Mouse (Mus musculus): ENCODE results near the gene Epha10. TPM values are rescaled to one million over a fixed set of nuclear protein-coding genes. Genes with fewer than 3 reads are reported as not detected.
"Not testable (repeated sequence)": the region's sequence is repeated elsewhere in the genome, so short reads cannot be mapped to it uniquely, and the experiment has no call there.

Epha10 gene
- total and polyA plus RNA-seq, 2 experiments from 2014 or later: 4.0 to 9.6 TPM

DNA sequence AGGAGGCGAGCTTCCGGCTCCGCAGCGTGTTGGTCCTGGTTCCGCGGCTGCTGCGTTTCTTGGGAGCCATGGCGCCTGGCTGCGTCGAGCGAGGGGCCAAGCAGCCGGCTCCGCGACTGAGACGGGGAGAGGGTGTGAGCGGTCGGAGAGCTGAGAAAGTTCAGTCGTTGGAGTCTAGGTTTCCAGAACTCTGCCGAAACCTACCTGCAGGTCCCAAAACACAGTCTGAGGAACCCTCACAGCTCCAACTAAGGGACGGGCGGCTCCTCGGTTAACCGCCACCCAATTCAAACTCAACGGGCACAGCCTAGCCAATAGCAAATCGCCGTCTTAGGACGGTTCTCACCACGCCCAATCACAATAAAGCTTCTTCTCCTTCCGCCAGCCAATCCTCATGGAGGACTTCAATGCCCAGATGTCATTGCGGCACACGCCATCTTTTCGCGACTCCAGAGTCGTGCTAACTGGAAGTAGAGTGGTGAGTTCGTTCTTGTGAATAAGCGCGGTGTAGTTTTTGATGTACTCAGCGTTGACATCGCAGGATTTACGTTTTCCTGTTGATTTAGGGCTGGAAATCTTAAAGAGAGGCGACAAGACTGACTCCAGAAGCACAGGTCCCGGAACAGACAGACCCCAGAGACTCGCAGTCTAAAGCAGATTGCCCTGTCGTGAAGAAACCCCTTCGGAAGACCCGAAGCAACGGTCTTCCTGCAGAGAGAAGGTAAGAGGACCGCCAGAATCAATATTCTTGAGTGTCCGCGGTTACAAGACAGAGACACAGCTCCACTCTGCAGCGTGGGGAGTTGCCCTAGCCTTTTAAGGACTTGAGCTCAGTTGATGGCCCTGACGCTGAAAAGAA, 56.1 kb downstream of the Epha10 start, which contains the start of gene 9930104L06Rik:
9930104L06Rik (plus strand) TSS at position 436 of the 859 bp plus-strand sequence.
- H3K27me3 ChIP-seq (ENCODE audit: insufficient read depth, low read length): no peaks in the 10 kb centered on the region
- 2% methylated on average over 52 of the region's 52 CpGs for WGBS
- no peak within 1 kb of the TSS for H3K27ac ChIP-seq (ENCODE audit: low read depth, low read length)

DNA sequence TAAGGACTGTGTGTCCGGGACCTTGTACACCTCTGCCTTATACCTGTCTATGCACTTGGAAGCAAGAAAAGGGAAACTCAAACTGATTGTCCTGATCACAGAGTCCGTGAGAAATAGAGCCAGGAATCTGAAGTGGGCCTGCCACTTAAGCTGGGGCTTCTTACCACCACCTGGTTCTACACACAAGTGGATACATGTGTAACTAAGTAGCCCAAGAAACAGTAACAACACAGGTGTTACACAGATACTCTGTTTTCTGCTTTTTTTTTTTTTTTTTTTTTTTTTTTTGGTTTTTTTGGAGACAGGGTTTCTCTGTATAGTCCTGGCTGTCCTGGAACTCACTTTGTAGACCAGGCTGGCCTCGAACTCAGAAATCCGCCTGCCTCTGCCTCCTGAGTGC, 58.5 kb downstream of the Epha10 start, which contains the start of gene Cdca8:
Cdca8 (minus strand) TSS at position 101 of the 400 bp plus-strand sequence.
- not testable (repeated sequence) for H3K4me3 ChIP-seq (ENCODE audit: low read depth, low read length); ATAC-seq; H3K9me3 ChIP-seq (ENCODE audit: low read length); H3K4me2 ChIP-seq (ENCODE audit: low read depth); H3K27me3 ChIP-seq (ENCODE audit: insufficient read depth, low read length); DNase-seq; H3K4me1 ChIP-seq (ENCODE audit: insufficient read depth); H3K9ac ChIP-seq; H3K27ac ChIP-seq (ENCODE audit: low read depth, low read length)
- WGBS: 93% methylated on average over 4 of the region's 4 CpGs
- H3K36me3 ChIP-seq (ENCODE audit: insufficient read depth): peaks cover 26% of the 10 kb centered on the region

More for the DNA sequence above, 56.1 kb downstream of the Epha10 start, which contains the start of gene 9930104L06Rik:
- peak within 1 kb of the TSS; percentile 75 for H3K4me2 ChIP-seq (ENCODE audit: low read depth)
- no peaks in the 10 kb centered on the region for H3K9me3 ChIP-seq (ENCODE audit: low read length)
- H3K4me3 ChIP-seq (ENCODE audit: low read depth, low read length): peak within 1 kb of the TSS; percentile 62
- DNase-seq (peak; percentile 99), ATAC-seq (peak; percentile 100)
- TF ChIP-seq CTCF (IDR thresholded peaks at IDR 0.05; ENCODE audit: low read depth): no peak
- peaks cover 17% of the 10 kb centered on the region; the same call in 1 of the 2 replicates for H3K36me3 ChIP-seq (ENCODE audit: insufficient read depth)
- H3K4me1 ChIP-seq (ENCODE audit: insufficient read depth): peaks cover 5% of the 10 kb centered on the region
- H3K9ac ChIP-seq: peak within 1 kb of the TSS; percentile 57

DNA sequence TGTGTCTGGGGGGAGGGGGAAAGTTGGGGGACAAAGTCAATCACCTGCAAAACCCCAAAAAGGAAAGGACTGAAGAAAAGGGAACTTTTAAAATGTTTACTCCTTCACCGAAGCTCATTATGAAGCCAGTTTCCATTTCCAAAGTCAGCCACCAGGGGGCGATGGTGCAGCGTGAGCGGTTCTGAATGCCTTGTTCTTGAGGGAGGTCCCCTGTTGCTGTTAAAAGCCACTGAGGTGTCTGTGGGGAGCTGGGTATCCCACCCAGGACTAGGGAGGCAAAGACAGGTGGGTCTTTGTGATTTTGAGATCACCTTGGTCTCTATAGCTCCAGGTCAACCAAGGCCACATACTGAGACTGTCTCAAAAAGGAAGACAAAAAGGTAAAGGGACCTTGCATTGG, 62.3 kb downstream of the Epha10 start:
- no peaks in the 10 kb centered on the region for H3K27me3 ChIP-seq (ENCODE audit: insufficient read depth, low read length)
- H3K4me1 ChIP-seq (ENCODE audit: insufficient read depth): no peaks in the 10 kb centered on the region
- no peaks in the 10 kb centered on the region for H3K9me3 ChIP-seq (ENCODE audit: low read length)
- peaks cover 26% of the 10 kb centered on the region for H3K36me3 ChIP-seq (ENCODE audit: insufficient read depth)
- H3K4me3 ChIP-seq (ENCODE audit: low read depth, low read length): no peak overlapping the region
- TF ChIP-seq CTCF (IDR thresholded peaks at IDR 0.05; ENCODE audit: low read depth): peak; percentile 97
- H3K27ac ChIP-seq (ENCODE audit: low read depth, low read length): no peak overlapping the region
- 3% methylated on average over 4 of the region's 4 CpGs for WGBS
- peak; percentile 92 for DNase-seq
- no peak overlapping the region for H3K4me2 ChIP-seq (ENCODE audit: low read depth)
- ATAC-seq: peak; percentile 53
- no peak overlapping the region for H3K9ac ChIP-seq

DNA sequence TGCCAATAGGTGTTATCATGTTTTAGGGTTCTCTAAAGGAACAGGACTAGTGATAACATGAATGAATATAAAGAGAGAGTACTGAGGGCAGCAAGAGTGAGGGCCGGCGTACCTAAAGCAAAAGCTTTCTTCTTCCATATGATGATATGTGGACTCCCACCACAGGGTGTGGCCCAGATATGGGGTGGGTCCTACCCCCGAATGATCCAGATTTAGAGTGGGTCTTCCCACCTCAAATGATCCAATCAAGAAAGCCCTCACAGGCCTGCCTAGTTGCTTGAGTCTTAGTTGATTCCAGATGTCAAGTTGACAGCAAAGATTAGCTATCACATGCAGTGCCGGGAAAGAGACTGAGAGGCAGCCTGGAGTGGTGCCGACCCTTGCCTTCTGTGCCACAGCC, 63.1 kb downstream of the Epha10 start:
- Histone ChIP-seq H3K9ac (no peak overlapping the region), H3K4me1 (ENCODE audit: insufficient read depth) (no peaks in the 10 kb centered on the region), H3K9me3 (ENCODE audit: low read length) (no peaks in the 10 kb centered on the region), H3K4me3 (ENCODE audit: low read depth, low read length) (no peak overlapping the region), H3K27me3 (ENCODE audit: insufficient read depth, low read length) (no peaks in the 10 kb centered on the region), H3K36me3 (ENCODE audit: insufficient read depth) (peaks cover 26% of the 10 kb centered on the region), H3K27ac (ENCODE audit: low read depth, low read length) (no peak overlapping the region), H3K4me2 (ENCODE audit: low read depth) (no peak overlapping the region)
- DNase-seq (no peak), ATAC-seq (no peak)
- 90% methylated on average over 5 of the region's 5 CpGs for WGBS
- no peak for TF ChIP-seq CTCF (IDR thresholded peaks at IDR 0.05; ENCODE audit: low read depth)

DNA sequence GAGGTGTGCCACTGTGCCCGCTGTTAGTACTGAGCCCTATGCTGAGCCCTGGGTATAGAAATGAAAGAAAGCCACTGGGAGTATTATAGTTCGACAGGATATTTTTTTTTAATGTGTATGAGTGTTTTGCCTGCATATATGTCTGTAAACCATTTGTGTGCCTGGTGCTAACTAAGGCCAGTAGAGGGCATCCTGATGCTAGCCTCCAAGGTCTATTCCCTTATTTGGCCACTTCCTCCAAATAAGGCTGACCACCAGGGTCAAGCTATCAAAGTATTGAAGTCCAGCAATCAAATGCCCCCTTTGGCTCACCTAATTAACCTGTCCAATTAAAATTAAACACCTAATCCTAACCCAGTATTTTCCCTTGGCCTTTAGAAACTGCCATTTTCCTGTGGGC, 64.3 kb downstream of the Epha10 start:
- no peak overlapping the region for H3K4me2 ChIP-seq (ENCODE audit: low read depth)
- DNase-seq (no peak), ATAC-seq (no peak)
- H3K27ac ChIP-seq (ENCODE audit: low read depth, low read length): no peak overlapping the region
- peaks cover 19% of the 10 kb centered on the region for H3K36me3 ChIP-seq (ENCODE audit: insufficient read depth)
- no peak overlapping the region for H3K9ac ChIP-seq
- H3K4me3 ChIP-seq (ENCODE audit: low read depth, low read length): no peak overlapping the region
- no peaks in the 10 kb centered on the region for H3K4me1 ChIP-seq (ENCODE audit: insufficient read depth)
- WGBS: 55% methylated on average over 2 of the region's 2 CpGs
- no peaks in the 10 kb centered on the region for H3K9me3 ChIP-seq (ENCODE audit: low read length)
- TF ChIP-seq CTCF (IDR thresholded peaks at IDR 0.05; ENCODE audit: low read depth): peak; percentile 52
- no peaks in the 10 kb centered on the region for H3K27me3 ChIP-seq (ENCODE audit: insufficient read depth, low read length)

DNA sequence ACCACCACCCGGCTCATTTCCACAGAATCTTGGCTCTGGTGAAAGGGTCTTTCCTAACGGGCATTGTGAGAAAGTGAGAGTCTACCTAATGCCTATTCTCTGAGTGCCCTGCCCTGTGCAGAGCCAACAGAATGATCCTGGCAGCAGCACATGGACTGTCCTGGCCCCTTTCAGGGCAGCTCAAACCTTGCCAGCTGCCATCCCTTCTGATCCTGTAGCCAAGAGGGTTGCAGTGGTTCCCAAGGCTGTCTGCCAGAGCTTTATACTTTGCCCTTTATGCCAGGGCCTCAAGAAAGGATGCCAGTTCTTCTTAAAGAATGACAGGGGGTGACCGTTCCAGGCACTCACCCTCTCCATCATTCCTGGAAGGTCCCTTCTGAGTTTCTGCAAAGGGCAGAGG, 68.8 kb downstream of the Epha10 start:
- ATAC-seq: peak; percentile 25; the same call in 1 of the 2 replicates
- H3K36me3 ChIP-seq (ENCODE audit: insufficient read depth): no peaks in the 10 kb centered on the region
- no peaks in the 10 kb centered on the region for H3K9me3 ChIP-seq (ENCODE audit: low read length)
- no peak overlapping the region for H3K4me2 ChIP-seq (ENCODE audit: low read depth)
- no peak for TF ChIP-seq CTCF (IDR thresholded peaks at IDR 0.05; ENCODE audit: low read depth)
- 63% methylated on average over 3 of the region's 3 CpGs for WGBS
- no peak overlapping the region for H3K27ac ChIP-seq (ENCODE audit: low read depth, low read length)
- H3K4me3 ChIP-seq (ENCODE audit: low read depth, low read length): no peak overlapping the region
- H3K9ac ChIP-seq: no peak overlapping the region
- H3K27me3 ChIP-seq (ENCODE audit: insufficient read depth, low read length): no peaks in the 10 kb centered on the region
- H3K4me1 ChIP-seq (ENCODE audit: insufficient read depth): no peaks in the 10 kb centered on the region
- no peak for DNase-seq
